Mouse (Mus musculus): Measurements from ENCODE around the gene Cdc27.

DNA sequence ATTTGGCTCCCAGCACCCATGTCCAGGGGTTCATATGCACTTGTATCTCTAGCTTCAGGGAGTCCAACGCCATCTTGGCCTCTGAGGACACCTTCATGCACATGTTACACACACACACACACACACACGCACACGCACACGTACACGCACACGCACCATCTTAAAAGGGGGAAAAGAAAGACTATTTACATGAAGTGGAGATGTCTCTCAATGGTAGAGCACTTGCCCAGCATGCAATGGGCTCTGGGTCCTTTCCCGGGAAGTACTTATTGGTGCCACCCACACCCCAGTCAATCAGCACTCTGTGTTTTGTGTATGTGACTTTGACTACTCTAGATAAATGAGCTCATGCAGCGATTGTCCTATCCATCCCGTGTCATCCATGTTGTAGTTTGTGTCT, 37.5 kb upstream of the Cdc27 start:
- TF ChIP-seq CTCF (IDR thresholded peaks at IDR 0.05) (no peak), EP300 (IDR thresholded peaks at IDR 0.05) (no peak)

All from lung, postnatal 0 days (tissue).